Mouse (Mus musculus) layer of hippocampus, postnatal 14 days (tissue): Measurements from ENCODE around the gene Hist1h2bk. TPM values are rescaled to one million over a fixed set of nuclear protein-coding genes. Genes with fewer than 3 reads are reported as not detected.
A peak's percentile ranks its signal among the peaks of the same experiment; 100 is the strongest.
"Not testable (repeated sequence)": the region's sequence is repeated elsewhere in the genome, so short reads cannot be mapped to it uniquely, and the experiment has no call there.

Experiments used
- DNase-seq, 2 experiments: peaks; one replicate each; pipeline ENCODE4 v3.0.0; 2021 to 2022; ENCODE audit warnings: low spot score in 2 of 2, mixed read lengths in 1 of 2
- total RNA-seq, 2 experiments: library from RNA; stranded (reverse); gene quantifications; 2 replicates each; pipeline ENCODE4 v1.2.3; 2021

Hist1h2bk gene
- total RNA-seq, 2 experiments from 2014 or later, result 22.2 to 42.1 TPM

GRCm38 (mm10) chr13:22039951-22040463 is 4.3 kb downstream of the Hist1h2bk start:
- DNase-seq, result no peak

- no peak for DNase-seq
Measured at GRCm38 (mm10) chr13:22040464-22041141, 4.9 kb downstream of the Hist1h2bk start.

GRCm38 (mm10) chr13:22041142-22041536 is 5.5 kb downstream of the Hist1h2bk start, which contains the start of gene Hist1h4i:
Gene Hist1h4i, minus strand, starts transcription at chr13:22041362.
- peak; percentile 97 for DNase-seq

GRCm38 (mm10) chr13:22041651-22042567 is 6.2 kb downstream of the Hist1h2bk start:
- DNase-seq, result no peak

- DNase-seq, result peak; percentile 83 to 98
Measured at GRCm38 (mm10) chr13:22042568-22043502, 7.2 kb downstream of the Hist1h2bk start, which contains the start of the genes Hist1h2ag and Hist1h2bj. Gene Hist1h2ag, minus strand, starts transcription at chr13:22042944. Gene Hist1h2bj, plus strand, starts transcription at chr13:22043214.

- peak in 1 of 2 experiments; percentile 76 for DNase-seq
Measured at GRCm38 (mm10) chr13:22043503-22044431, 8.1 kb downstream of the Hist1h2bk start.

- no peak for DNase-seq
Measured at GRCm38 (mm10) chr13:22044432-22045155, 8.9 kb downstream of the Hist1h2bk start.

GRCm38 (mm10) chr13:22045311-22045710 is 9.6 kb downstream of the Hist1h2bk start:
- no peak for DNase-seq

- DNase-seq, result no peak
Measured at GRCm38 (mm10) chr13:22049041-22049440, 13.4 kb downstream of the Hist1h2bk start.

- DNase-seq, result peak in 1 of 2 experiments; percentile 18
Measured at GRCm38 (mm10) chr13:22049737-22050440, 14.2 kb downstream of the Hist1h2bk start.

- DNase-seq, result peak; percentile 90 to 93
Measured at GRCm38 (mm10) chr13:22050591-22051522, 15.2 kb downstream of the Hist1h2bk start.

- DNase-seq, result no peak
Measured at GRCm38 (mm10) chr13:22051523-22051859, 15.8 kb downstream of the Hist1h2bk start.

GRCm38 (mm10) chr13:22053754-22054153 is 18.1 kb downstream of the Hist1h2bk start:
- DNase-seq, result no peak

GRCm38 (mm10) chr13:22061422-22061821 is 25.8 kb downstream of the Hist1h2bk start:
- no peak for DNase-seq

GRCm38 (mm10) chr13:22063468-22063867 is 27.8 kb downstream of the Hist1h2bk start:
- no peak for DNase-seq

- not testable (repeated sequence) for DNase-seq
Measured at GRCm38 (mm10) chr13:22084140-22084539, 48.5 kb downstream of the Hist1h2bk start, which contains the start of gene Vmn1r188. Gene Vmn1r188, plus strand, starts transcription at chr13:22084440.
